Mouse (Mus musculus) gastrocnemius, adult 2 months (tissue): ENCODE results near the gene Amigo1. TPM values are rescaled to one million over a fixed set of nuclear protein-coding genes. Genes with fewer than 3 reads are reported as not detected.
"Not testable (repeated sequence)": the region's sequence is repeated elsewhere in the genome, so short reads cannot be mapped to it uniquely, and the experiment has no call there.

Experiments
- DNase-seq: peaks from one replicate; pipeline ENCODE4 v3.0.0; 2022
- H3K27ac ChIP-seq: fragments of 200-600 bp; 2 replicates; pipeline ENCODE4 v1.8.1; 2022; ENCODE audit warnings: mild to moderate bottlenecking
- H3K4me3 ChIP-seq: fragments of 200-600 bp; 2 replicates; pipeline ENCODE4 v1.8.1; 2022; ENCODE audit warnings: mild to moderate bottlenecking, moderate library complexity
- CTCF ChIP-seq: fragments of 200-600 bp; IDR thresholded peaks from 2 replicates; pipeline ENCODE4 v1.8.1; 2022; ENCODE audit warnings: antibody characterized with exemption, mild to moderate bottlenecking, moderate library complexity
- intact Hi-C: fragments of 180-260 bp; cut with DNase I; formaldehyde crosslinking; loops from one replicate; pipeline ENCODE4 v1.15.1; 2025
- total RNA-seq, 2 experiments: library from RNA; stranded (reverse); gene quantifications; 2 replicates each; pipeline ENCODE4 v1.2.3; 2021

The Amigo1 gene
- total RNA-seq, 2 experiments from 2014 or later, result 21.6 to 28.3 TPM

DNA sequence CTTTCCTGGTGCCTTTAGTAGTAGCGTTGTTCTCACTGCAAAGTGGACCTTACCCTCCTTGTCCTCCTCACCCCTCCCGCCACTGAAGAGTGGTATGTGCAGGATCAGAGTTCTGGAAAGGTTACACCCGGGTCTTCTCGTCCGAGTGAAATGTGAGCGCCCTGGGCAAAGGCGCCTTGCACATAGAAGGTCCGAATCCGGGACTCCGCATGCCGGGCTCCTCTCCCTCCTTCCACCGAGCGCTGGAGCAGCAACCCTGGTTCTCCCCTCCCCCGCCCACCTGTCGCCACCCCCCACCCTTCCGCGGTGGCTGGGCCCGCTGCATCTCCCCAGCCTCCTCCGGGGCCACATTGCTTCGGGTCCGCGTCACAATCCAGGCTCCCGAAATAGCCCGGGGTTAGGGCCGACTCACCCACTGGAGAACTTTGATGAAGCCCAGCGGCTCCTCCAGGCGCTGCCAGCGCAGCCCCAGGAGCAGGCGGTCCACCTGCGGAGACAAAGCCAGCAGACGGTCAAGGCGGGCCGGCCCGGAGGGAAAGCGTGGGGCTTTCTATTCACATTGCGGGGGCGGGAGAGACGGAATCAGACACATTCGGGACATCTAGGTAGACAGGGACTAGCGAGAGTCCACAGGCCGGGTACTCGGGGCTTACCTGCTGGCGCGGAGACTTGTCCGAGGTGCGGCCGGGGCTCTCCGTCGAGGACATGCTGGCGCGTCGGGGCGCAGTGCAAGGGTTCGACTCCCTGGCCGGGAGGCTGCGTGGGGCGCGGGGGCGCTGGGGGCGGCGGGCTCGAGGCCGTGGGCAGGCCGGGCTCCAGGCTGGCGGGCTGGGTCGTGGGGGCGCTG lies 39.8 kb downstream of the Amigo1 start:
- intact Hi-C loops, result no loop called here
- DNase-seq, result peak; percentile 92
- TF ChIP-seq CTCF, result no peak
- Histone ChIP-seq H3K27ac (peak overlapping the region; percentile 99), H3K4me3 (peak overlapping the region; percentile 85)

DNA sequence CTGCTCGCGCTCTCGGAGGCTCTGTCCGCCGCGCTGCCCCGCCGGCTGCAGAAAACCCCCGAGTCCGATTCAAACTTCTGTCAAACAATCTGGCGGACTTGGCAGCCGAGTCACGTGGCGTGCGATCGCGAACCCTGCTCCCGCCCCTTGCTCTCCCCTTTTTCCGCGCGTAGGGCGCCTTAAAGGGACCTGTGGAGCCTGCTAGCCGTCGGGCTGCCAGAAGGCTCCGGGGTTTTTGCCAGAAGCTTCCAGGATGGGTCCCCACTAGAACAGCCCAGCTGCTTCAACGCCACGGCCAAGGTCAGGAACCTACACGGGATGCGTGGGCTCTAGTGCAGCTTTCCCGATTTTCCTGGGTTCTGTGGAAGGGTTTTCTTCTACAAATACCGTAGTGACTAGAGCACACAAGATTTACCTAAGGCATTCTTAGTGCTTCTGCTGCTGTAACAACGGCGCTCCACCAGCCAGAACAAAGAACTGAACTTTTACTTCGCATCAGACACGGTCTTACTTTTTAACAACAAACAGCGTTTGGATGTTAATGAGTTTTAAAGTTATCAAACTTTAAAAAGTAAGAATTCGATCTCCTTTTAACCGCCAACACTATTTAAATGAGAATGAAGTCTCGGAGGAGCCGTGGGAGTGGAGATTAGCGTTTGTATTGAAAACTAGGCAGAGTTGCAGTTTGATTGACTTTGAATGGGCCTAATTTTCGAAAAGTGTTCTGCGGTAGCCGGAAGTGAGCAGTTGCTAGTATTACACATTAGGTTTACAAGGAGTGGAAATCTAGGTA lies 40.6 kb downstream of the Amigo1 start, which contains the start of gene Sypl2:
TSS of gene Sypl2 (minus strand) at position 91 of the 793 bp plus-strand sequence.
- DNase-seq, result peak; percentile 93
- no peak for TF ChIP-seq CTCF
- peak within 1 kb of the TSS; percentile 99 for H3K27ac ChIP-seq
- H3K4me3 ChIP-seq, result peak within 1 kb of the TSS; percentile 85
- intact Hi-C loops, result no loop called here

DNA sequence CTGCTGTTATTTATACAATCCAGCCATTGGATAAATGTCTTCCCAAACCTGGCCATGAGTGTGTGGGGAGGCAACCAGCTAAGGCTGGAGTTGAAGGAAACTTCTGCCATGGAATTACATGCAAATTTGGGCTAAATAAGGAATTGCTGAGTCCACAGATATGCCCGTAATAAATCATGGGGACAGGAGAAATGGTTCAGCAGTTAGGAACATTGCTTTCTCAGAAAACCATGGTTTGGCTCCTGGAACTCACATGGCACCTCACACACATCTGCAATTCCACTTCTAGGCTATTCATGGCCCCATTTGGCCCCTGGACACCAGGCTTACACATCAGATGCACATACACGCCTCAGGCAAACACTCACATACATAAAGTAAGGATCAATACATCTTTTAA lies 41.4 kb downstream of the Amigo1 start:
- intact Hi-C loops, result no loop called here
- peak overlapping the region; percentile 99 for H3K27ac ChIP-seq
- no peak for DNase-seq
- H3K4me3 ChIP-seq, result peak overlapping the region; percentile 85
- TF ChIP-seq CTCF, result no peak

DNA sequence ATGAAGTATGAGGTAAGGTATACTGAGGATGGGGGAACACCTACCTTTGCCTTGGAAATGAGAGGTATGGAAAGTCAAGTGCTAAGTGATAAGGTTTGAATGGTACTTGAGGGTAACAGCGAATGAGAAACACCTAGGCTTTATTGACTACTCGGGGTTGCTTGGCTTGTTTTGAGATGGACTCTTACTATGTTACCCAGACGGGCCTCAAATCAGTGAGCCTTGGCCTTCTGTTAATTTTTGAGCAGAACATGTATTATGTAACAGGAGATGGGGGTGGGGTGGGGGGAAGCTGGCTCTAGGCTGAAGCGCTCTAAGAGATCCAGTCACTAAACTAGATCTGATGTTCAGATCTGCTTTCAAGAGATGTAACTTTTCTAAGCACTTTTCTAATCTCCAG lies 45.5 kb downstream of the Amigo1 start:
- no peak for TF ChIP-seq CTCF
- Histone ChIP-seq H3K27ac (peak overlapping the region; percentile 87), H3K4me3 (peak overlapping the region; percentile 19; the same call in 1 of the 2 replicates)
- intact Hi-C loops, result no loop called here
- no peak for DNase-seq

DNA sequence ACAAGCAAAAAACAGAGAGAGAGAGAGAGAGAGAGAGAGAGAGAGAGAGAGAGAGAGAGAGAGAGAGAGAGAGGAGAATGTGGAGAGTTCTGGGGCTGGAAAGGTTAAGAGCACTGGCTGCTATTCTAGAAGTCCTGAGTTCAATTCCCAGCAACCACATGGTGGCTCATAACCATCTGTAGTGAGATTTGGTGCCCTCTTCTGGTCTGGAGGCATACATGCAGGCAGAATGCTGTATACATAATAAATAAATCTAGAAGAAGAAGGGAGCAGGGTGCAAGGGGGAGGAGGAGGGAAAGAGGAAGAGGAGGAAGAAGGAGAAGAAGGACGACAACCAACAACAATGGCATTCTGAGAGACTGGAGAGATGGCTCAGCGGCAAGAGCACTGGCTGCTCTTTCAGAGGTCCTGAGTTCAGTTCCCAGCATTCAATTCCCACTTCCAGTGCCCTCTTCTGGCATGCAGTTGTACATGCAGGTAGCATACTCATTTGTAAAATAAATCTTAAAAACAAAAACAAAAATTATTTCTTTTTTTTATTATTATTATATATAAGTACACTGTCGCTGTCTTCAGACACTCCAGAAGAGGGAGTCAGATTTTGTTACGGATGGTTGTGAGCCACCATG lies 51.5 kb downstream of the Amigo1 start:
- peak; percentile 19; the same call in 1 of the 2 replicates for TF ChIP-seq CTCF
- H3K4me3 ChIP-seq, H3K27ac ChIP-seq, DNase-seq, intact Hi-C loops: not testable (repeated sequence)

DNA sequence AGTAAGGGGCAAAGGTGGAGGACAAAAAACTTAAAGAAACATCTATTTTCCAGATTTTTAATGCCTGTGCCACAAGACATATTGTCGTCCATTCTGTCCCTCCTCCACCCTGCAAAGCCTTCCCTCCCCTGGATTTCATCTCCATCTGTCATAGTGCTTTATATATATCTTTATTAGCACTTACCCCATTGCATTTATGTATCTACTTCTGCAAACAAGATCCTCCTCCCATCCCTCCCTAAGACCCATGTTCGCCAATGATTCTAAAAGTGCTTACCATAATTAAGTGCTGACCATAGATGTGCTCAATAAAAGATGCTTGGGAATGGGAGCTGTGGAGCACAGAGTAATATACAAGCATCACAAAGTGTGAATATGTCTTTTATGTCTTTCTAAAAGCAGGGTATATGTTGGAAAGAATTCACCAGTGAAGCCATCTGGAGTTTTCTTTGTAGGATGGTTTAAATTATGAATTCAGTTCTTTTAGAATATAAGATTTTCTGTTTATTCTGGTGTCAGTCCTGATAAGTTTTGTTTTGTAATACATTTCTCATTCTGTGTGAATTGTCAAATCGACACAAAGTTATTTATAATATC lies 55.2 kb downstream of the Amigo1 start:
- DNase-seq, result no peak
- Histone ChIP-seq H3K4me3 (no peak overlapping the region), H3K27ac (no peak overlapping the region)
- TF ChIP-seq CTCF, result no peak
- intact Hi-C loops, result no loop called here

Other genes with a start within 250 kb of the Amigo1 start
- gene Gstm6, start 242.6 kb upstream of the Amigo1 start, total RNA-seq, result under 1 TPM in 1 of 2 experiments, not detected in 1; 0.36 TPM
- gene Gstm3, start 217.1 kb upstream of the Amigo1 start, total RNA-seq, result not detected
- 100 to 1,000 TPM in 1 of 2 experiments, 10 to 100 TPM in 1; 63.0 to 111 TPM for gene Gstm2, start 199.9 kb upstream of the Amigo1 start, total RNA-seq
- gene Gstm1, start 168.4 kb upstream of the Amigo1 start, total RNA-seq, result 100 to 1,000 TPM; 208 to 217 TPM
- 10 to 100 TPM; 10.9 to 12.1 TPM for gene Gstm4, start 141.4 kb upstream of the Amigo1 start, total RNA-seq
- gene Ampd2, start 99.7 kb upstream of the Amigo1 start, total RNA-seq, result 1 to 10 TPM; 3.8 to 5.6 TPM
- gene Gnat2, start 93.5 kb upstream of the Amigo1 start, total RNA-seq, result under 1 TPM; 0.26 to 0.36 TPM
- 10 to 100 TPM; 12.0 to 13.8 TPM for gene Gnai3, start 40.2 kb upstream of the Amigo1 start, total RNA-seq
- gene Gpr61, start 31.5 kb upstream of the Amigo1 start, total RNA-seq, result not detected
- gene Cyb561d1, start 14.9 kb downstream of the Amigo1 start, total RNA-seq, result 1 to 10 TPM; 2.8 to 3.8 TPM
- gene Atxn7l2, start 24.6 kb downstream of the Amigo1 start, total RNA-seq, result 1 to 10 TPM; 6.4 to 8.6 TPM
- 100 to 1,000 TPM; 321 to 322 TPM for gene Sypl2, start 40.3 kb downstream of the Amigo1 start, total RNA-seq
- 10 to 100 TPM; 51.8 to 55.7 TPM for gene Psma5, start 70.6 kb downstream of the Amigo1 start, total RNA-seq
- gene Sort1, start 97.7 kb downstream of the Amigo1 start, total RNA-seq, result 10 to 100 TPM; 28.4 to 56.4 TPM
- not detected for gene Mybphl, start 178.6 kb downstream of the Amigo1 start, total RNA-seq
- gene Psrc1, start 197.5 kb downstream of the Amigo1 start, total RNA-seq, result not detected
- gene Celsr2, start 229.2 kb downstream of the Amigo1 start, total RNA-seq, result 1 to 10 TPM; 6.4 to 8.8 TPM